Mouse (Mus musculus): ENCODE data around the gene Atp2a3. TPM values are rescaled to one million over a fixed set of nuclear protein-coding genes. Genes with fewer than 3 reads are reported as not detected.

Gene Atp2a3
- polyA plus RNA-seq, 1 experiment, result 281 TPM

GRCm38 (mm10) chr11:72940208-72941143, 20.5 kb upstream of the Atp2a3 start:
- Histone ChIP-seq H3K4me3 (replicated peaks; ENCODE audit: control insufficient read depth, low read depth, low read length) (peak overlapping the region; percentile 65), H3K27ac (ENCODE audit: control insufficient read depth, insufficient read depth, low read depth, low read length, poor library complexity) (no peak overlapping the region), H3K4me1 (ENCODE audit: control insufficient read depth, insufficient read depth, low read length) (peaks cover 1% of the 10 kb centered on the region; the same call in 1 of the 2 replicates)
- WGBS, result 39% methylated on average over 20 of the region's 20 CpGs
- TF ChIP-seq POLR2A (IDR thresholded peaks at IDR 0.05; ENCODE audit: borderline replicate concordance, control insufficient read depth, low read depth, low read length), result no peak
- peak; percentile 66 for TF ChIP-seq CTCF (IDR thresholded peaks at IDR 0.05; ENCODE audit: control insufficient read depth, insufficient read depth, low read length)

- 34% methylated on average over 7 of the region's 7 CpGs for WGBS
- Histone ChIP-seq H3K4me1 (ENCODE audit: control insufficient read depth, insufficient read depth, low read length) (peaks cover 7% of the 10 kb centered on the region), H3K4me3 (replicated peaks; ENCODE audit: control insufficient read depth, low read depth, low read length) (no peak overlapping the region), H3K27ac (ENCODE audit: control insufficient read depth, insufficient read depth, low read depth, low read length, poor library complexity) (no peak overlapping the region; the same call in 1 of the 2 replicates)
- TF ChIP-seq POLR2A (IDR thresholded peaks at IDR 0.05; ENCODE audit: borderline replicate concordance, control insufficient read depth, low read depth, low read length) (no peak), CTCF (IDR thresholded peaks at IDR 0.05; ENCODE audit: control insufficient read depth, insufficient read depth, low read length) (no peak)
Observed at GRCm38 (mm10) chr11:72944996-72945793, 15.8 kb upstream of the Atp2a3 start.

DNA sequence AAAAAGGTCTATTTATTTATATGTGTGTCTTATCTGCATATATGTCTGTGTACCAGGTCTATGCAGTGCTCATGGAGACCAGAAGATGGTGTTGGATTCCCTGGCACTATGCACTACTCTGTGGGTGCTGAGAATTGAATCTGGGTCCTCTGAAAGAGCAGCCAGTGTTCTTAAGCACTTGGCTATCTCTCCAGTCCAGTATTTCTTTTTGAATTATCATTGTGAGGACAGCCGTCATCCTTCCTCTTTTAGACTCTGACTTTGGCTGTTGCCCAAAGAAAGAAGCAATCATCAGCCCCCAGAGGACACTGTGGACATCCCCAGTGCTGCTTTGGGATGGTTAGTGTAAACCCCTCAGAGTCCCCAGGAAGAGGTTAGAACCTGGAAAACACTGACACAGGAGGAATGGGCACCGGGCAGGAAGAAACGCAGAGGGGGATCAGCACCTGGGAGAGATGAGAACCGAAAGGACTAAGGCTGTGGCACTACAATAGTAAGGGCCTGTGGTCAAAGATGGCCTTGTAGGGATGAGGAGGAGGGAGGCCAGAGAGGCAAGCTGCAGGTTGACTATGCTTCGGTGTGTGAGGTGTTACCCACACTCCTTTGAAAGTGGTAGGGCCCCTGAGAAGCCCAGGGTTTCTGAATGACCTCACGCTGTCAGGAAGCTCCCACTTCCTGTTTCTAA, 15.0 kb upstream of the Atp2a3 start:
- 3% methylated on average over 6 of the region's 6 CpGs for WGBS
- peak overlapping the region; percentile 73 for H3K27ac ChIP-seq (ENCODE audit: control insufficient read depth, insufficient read depth, low read depth, low read length, poor library complexity)
- H3K4me3 ChIP-seq (replicated peaks; ENCODE audit: control insufficient read depth, low read depth, low read length), result peak overlapping the region; percentile 17
- H3K4me1 ChIP-seq (ENCODE audit: control insufficient read depth, insufficient read depth, low read length), result peaks cover 7% of the 10 kb centered on the region
- no peak for TF ChIP-seq POLR2A (IDR thresholded peaks at IDR 0.05; ENCODE audit: borderline replicate concordance, control insufficient read depth, low read depth, low read length)

- 5% methylated on average over 6 of the region's 6 CpGs for WGBS
- H3K4me1 ChIP-seq (ENCODE audit: control insufficient read depth, insufficient read depth, low read length), result peaks cover 7% of the 10 kb centered on the region
- no peak for TF ChIP-seq CTCF (IDR thresholded peaks at IDR 0.05; ENCODE audit: control insufficient read depth, insufficient read depth, low read length)
- H3K27ac ChIP-seq (ENCODE audit: control insufficient read depth, insufficient read depth, low read depth, low read length, poor library complexity), result peak overlapping the region; percentile 73; the same call in 1 of the 2 replicates
- H3K4me3 ChIP-seq (replicated peaks; ENCODE audit: control insufficient read depth, low read depth, low read length), result no peak overlapping the region
Observed at GRCm38 (mm10) chr11:72946560-72947119, 14.3 kb upstream of the Atp2a3 start.

DNA sequence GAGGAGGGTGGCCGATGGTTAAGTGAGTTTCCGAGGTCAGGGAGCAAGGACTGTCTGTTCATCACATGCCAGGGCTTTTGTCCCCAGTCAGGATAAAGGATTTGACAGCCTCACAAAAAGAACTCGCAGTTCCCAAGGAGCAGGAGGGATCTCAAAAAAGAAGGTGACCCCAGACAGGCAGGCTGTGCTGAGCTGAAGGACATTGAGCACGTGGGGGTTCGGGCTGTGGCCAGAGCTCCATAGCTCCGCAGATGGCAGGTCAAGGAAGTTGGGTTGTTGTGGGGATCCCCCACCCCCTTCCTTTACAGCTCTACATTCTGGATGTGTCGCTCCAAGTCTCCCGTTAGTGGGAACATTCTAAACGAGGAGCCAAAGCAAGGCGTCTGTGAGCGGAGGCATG, 13.1 kb upstream of the Atp2a3 start:
- Histone ChIP-seq H3K4me3 (replicated peaks; ENCODE audit: control insufficient read depth, low read depth, low read length) (no peak overlapping the region), H3K27ac (ENCODE audit: control insufficient read depth, insufficient read depth, low read depth, low read length, poor library complexity) (no peak overlapping the region), H3K4me1 (ENCODE audit: control insufficient read depth, insufficient read depth, low read length) (peaks cover 10% of the 10 kb centered on the region)
- no peak for TF ChIP-seq POLR2A (IDR thresholded peaks at IDR 0.05; ENCODE audit: borderline replicate concordance, control insufficient read depth, low read depth, low read length)
- TF ChIP-seq CTCF (IDR thresholded peaks at IDR 0.05; ENCODE audit: control insufficient read depth, insufficient read depth, low read length), result no peak
- WGBS, result 84% methylated on average over 11 of the region's 11 CpGs

DNA sequence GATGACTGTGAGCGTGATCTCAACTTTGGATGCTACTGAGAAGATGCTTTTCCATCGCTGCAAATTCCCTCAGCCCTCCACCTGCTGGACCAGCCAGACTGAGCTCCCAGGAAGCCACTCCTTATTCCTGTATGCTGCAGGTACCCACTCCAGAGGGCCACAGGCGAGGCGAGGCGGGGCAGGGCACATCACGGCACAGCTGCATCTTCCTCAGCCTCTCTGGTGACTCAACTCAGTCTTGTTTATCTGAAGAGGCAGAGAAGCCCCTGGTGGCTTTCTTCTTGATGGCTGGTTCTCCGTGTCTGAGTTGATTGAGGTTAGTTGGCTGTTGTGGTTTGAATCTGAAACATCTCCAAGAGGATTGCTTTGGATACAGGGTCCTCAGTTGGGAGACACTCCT, 12.7 kb upstream of the Atp2a3 start:
- Histone ChIP-seq H3K27ac (ENCODE audit: control insufficient read depth, insufficient read depth, low read depth, low read length, poor library complexity) (no peak overlapping the region), H3K4me1 (ENCODE audit: control insufficient read depth, insufficient read depth, low read length) (peaks cover 10% of the 10 kb centered on the region), H3K4me3 (replicated peaks; ENCODE audit: control insufficient read depth, low read depth, low read length) (no peak overlapping the region)
- WGBS, result 61% methylated on average over 7 of the region's 7 CpGs
- TF ChIP-seq CTCF (IDR thresholded peaks at IDR 0.05; ENCODE audit: control insufficient read depth, insufficient read depth, low read length), result no peak
- no peak for TF ChIP-seq POLR2A (IDR thresholded peaks at IDR 0.05; ENCODE audit: borderline replicate concordance, control insufficient read depth, low read depth, low read length)

- WGBS, result 40% methylated on average over 22 of the region's 22 CpGs
- H3K4me3 ChIP-seq (replicated peaks; ENCODE audit: control insufficient read depth, low read depth, low read length), result no peak overlapping the region
- no peak overlapping the region for H3K27ac ChIP-seq (ENCODE audit: control insufficient read depth, insufficient read depth, low read depth, low read length, poor library complexity)
- peaks cover 21% of the 10 kb centered on the region for H3K4me1 ChIP-seq (ENCODE audit: control insufficient read depth, insufficient read depth, low read length)
- TF ChIP-seq CTCF (IDR thresholded peaks at IDR 0.05; ENCODE audit: control insufficient read depth, insufficient read depth, low read length), result no peak
- TF ChIP-seq POLR2A (IDR thresholded peaks at IDR 0.05; ENCODE audit: borderline replicate concordance, control insufficient read depth, low read depth, low read length), result no peak
Observed at GRCm38 (mm10) chr11:72951137-72952000, 9.6 kb upstream of the Atp2a3 start.
